Mouse (Mus musculus) heart, postnatal 0 days (tissue): ENCODE data around the gene Etfdh.

Experiments used
- CTCF ChIP-seq: IDR thresholded peaks from 2 replicates; pipeline ENCODE4 v1.5.1; 2016; ENCODE audit warnings: antibody characterized with exemption, control low read depth, low read depth
- EP300 ChIP-seq: IDR thresholded peaks from 2 replicates; pipeline ENCODE4 v1.6.1; 2016; ENCODE audit warnings: antibody characterized with exemption, low read depth

GRCm38 (mm10) chr3:79560555-79560954 is 68.7 kb downstream of the Etfdh start:
- no peak for TF ChIP-seq CTCF
- no peak for TF ChIP-seq EP300
